Mouse (Mus musculus) erythroblast, adult 5-6 weeks (primary cell): ENCODE measurements around the gene Bdh2. TPM values are rescaled to one million over a fixed set of nuclear protein-coding genes. Genes with fewer than 3 reads are reported as not detected.

Experiments
- ATAC-seq: replicated peaks from 2 replicates; pipeline ENCODE4 v1.8.0; 2016; ENCODE audit warnings: moderate number of reproducible peaks, mild to moderate bottlenecking, moderate TSS enrichment, inconsistent platforms; ENCODE audit not compliant: poor library complexity, low FRiP score, severe bottlenecking
- total RNA-seq, 2 experiments: library from RNA; stranded (forward) in 1 of 2; stranded (reverse) in 1 of 2; fragments of 150-400 nt in 1 of 2; fragments of 200-764, 138-1000 nt in 1 of 2; gene quantifications; 2 replicates each; pipeline versions ENCODE4 v1.2.3 to v1.2.4; 2015 to 2017; ENCODE audit warnings: low replicate concordance in 2 of 2

Bdh2 gene
- total RNA-seq, 2 experiments from 2014 or later: not detected

DNA sequence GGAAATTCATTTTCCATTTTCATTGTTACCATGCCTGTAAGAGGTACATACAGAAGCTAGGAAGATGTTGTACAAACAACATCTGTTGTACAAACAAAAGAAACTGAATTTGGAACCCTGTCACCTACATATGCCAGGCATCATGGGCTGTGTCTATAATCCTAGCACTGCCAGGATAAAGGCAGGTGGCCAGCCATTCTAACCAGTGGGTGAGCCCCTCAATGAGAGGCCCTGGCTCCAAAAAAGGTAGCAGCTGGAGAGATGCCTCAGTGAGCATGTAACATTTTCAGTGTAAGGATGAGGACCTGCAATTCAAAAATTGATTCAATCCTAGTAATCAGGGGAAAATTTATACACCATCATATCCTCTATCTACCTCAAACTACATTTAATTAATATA is 68.0 kb downstream of the Bdh2 start:
- no peak for ATAC-seq

DNA sequence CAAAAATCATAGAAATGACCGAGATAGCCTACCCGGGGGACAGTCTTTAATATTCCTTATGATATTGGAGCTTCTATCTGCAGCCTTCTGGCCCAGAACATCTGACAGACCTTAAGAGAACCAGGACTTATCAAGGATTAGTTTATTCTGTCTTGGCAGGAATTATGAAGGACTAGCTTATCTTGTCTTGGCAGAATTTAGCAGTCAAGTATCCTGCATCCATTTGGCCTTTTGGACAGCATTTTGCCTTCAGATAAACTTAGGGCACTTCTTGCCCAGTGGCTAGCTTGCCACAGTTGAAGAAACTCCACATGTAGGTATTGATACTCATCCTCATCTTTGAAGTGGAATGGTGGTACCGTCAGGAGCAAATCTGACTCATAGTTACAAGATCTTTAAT is 70.8 kb downstream of the Bdh2 start:
- peak; percentile 58 for ATAC-seq

Other genes with a start within 250 kb of the Bdh2 start
- 147 and 153 TPM in 2 replicates for gene Cenpe, start 68.7 kb upstream of the Bdh2 start, total RNA-seq (2015; ENCODE audit: low replicate concordance)
- 142 and 167 TPM in 2 replicates for gene Cenpe, start 68.7 kb upstream of the Bdh2 start, total RNA-seq (2017; ENCODE audit: low replicate concordance)
- gene Slc9b2, start 26.5 kb downstream of the Bdh2 start, total RNA-seq (2015; ENCODE audit: low replicate concordance): not detected in 2 replicates
- gene Slc9b2, start 26.5 kb downstream of the Bdh2 start, total RNA-seq (2017; ENCODE audit: low replicate concordance): not detected in 2 replicates
- gene Slc9b1, start 66.8 kb downstream of the Bdh2 start, total RNA-seq (2015; ENCODE audit: low replicate concordance): not detected in 2 replicates
- gene Slc9b1, start 66.8 kb downstream of the Bdh2 start, total RNA-seq (2017; ENCODE audit: low replicate concordance): not detected in 2 replicates
- 20.1 and 21.1 TPM in 2 replicates for gene Cisd2, start 142.7 kb downstream of the Bdh2 start, total RNA-seq (2015; ENCODE audit: low replicate concordance)
- 9.6 and 13.4 TPM in 2 replicates for gene Cisd2, start 142.7 kb downstream of the Bdh2 start, total RNA-seq (2017; ENCODE audit: low replicate concordance)
- gene Ube2d3, start 156.9 kb downstream of the Bdh2 start, total RNA-seq (2015; ENCODE audit: low replicate concordance): 298 and 352 TPM in 2 replicates
- 160 and 276 TPM in 2 replicates for gene Ube2d3, start 156.9 kb downstream of the Bdh2 start, total RNA-seq (2017; ENCODE audit: low replicate concordance)
- gene Manba, start 204.4 kb downstream of the Bdh2 start, total RNA-seq (2015; ENCODE audit: low replicate concordance): 3.1 and 4.6 TPM in 2 replicates
- 7.2 and 8.9 TPM in 2 replicates for gene Manba, start 204.4 kb downstream of the Bdh2 start, total RNA-seq (2017; ENCODE audit: low replicate concordance)